Mouse (Mus musculus): Measurements from ENCODE around the gene Csrnp2.
"Not testable (repeated sequence)": the region's sequence is repeated elsewhere in the genome, so short reads cannot be mapped to it uniquely, and the experiment has no call there.

Gene Csrnp2

GRCm38 (mm10) chr15:100495102-100495501, at the start of gene Csrnp2:
Gene Csrnp2, minus strand, starts transcription at chr15:100495488.
- in situ Hi-C loops (cut with MboI), result no loop called here

- in situ Hi-C loops (cut with MboI), result not testable (repeated sequence)
Measured at GRCm38 (mm10) chr15:100543651-100544030, 48.4 kb upstream of the Csrnp2 start.

- in situ Hi-C loops (cut with MboI), result not testable (repeated sequence)
Measured at GRCm38 (mm10) chr15:100542876-100543650, 47.8 kb upstream of the Csrnp2 start.

- in situ Hi-C loops (cut with MboI), result no loop called here
Measured at GRCm38 (mm10) chr15:100541426-100541825, 46.1 kb upstream of the Csrnp2 start.

- in situ Hi-C loops (cut with MboI), result not testable (repeated sequence)
Measured at GRCm38 (mm10) chr15:100541001-100541400, 45.7 kb upstream of the Csrnp2 start.

GRCm38 (mm10) chr15:100539411-100539810, 44.1 kb upstream of the Csrnp2 start:
- in situ Hi-C loops (cut with MboI), result loop anchor here (10.0 kb wide), 1 partner anchor 135 kb away; no protein-coding TSS in a partner anchor

- in situ Hi-C loops (cut with MboI), result loop anchor here (10.0 kb wide), 1 partner anchor 137 kb away; no protein-coding TSS in a partner anchor
Measured at GRCm38 (mm10) chr15:100537913-100538312, 42.6 kb upstream of the Csrnp2 start.

GRCm38 (mm10) chr15:100527900-100528299, 32.6 kb upstream of the Csrnp2 start:
- in situ Hi-C loops (cut with MboI), result no loop called here

- in situ Hi-C loops (cut with MboI), result no loop called here
Measured at GRCm38 (mm10) chr15:100525405-100525804, 30.1 kb upstream of the Csrnp2 start.

GRCm38 (mm10) chr15:100520306-100520705, 25.0 kb upstream of the Csrnp2 start:
- in situ Hi-C loops (cut with MboI), result no loop called here

GRCm38 (mm10) chr15:100515121-100515520, 19.8 kb upstream of the Csrnp2 start:
- in situ Hi-C loops (cut with MboI), result no loop called here

GRCm38 (mm10) chr15:100513387-100513786, 18.1 kb upstream of the Csrnp2 start:
- in situ Hi-C loops (cut with MboI), result no loop called here

- in situ Hi-C loops (cut with MboI), result no loop called here
Measured at GRCm38 (mm10) chr15:100510072-100510471, 14.8 kb upstream of the Csrnp2 start.

GRCm38 (mm10) chr15:100508454-100509167, 13.3 kb upstream of the Csrnp2 start:
- in situ Hi-C loops (cut with MboI), result no loop called here

- in situ Hi-C loops (cut with MboI), result not testable (repeated sequence)
Measured at GRCm38 (mm10) chr15:100499506-100499905, 4.2 kb upstream of the Csrnp2 start.

GRCm38 (mm10) chr15:100494647-100495046, 641 bp downstream of the Csrnp2 start:
- in situ Hi-C loops (cut with MboI), result no loop called here

GRCm38 (mm10) chr15:100491966-100492365, 3.3 kb downstream of the Csrnp2 start:
- in situ Hi-C loops (cut with MboI), result no loop called here

GRCm38 (mm10) chr15:100489263-100489662, 6.0 kb downstream of the Csrnp2 start:
- in situ Hi-C loops (cut with MboI), result no loop called here

- in situ Hi-C loops (cut with MboI), result not testable (repeated sequence)
Measured at GRCm38 (mm10) chr15:100488297-100488696, 7.0 kb downstream of the Csrnp2 start.

GRCm38 (mm10) chr15:100487050-100487449, 8.2 kb downstream of the Csrnp2 start:
- in situ Hi-C loops (cut with MboI), result no loop called here

GRCm38 (mm10) chr15:100486450-100486849, 8.8 kb downstream of the Csrnp2 start:
- in situ Hi-C loops (cut with MboI), result no loop called here

- in situ Hi-C loops (cut with MboI), result no loop called here
Measured at GRCm38 (mm10) chr15:100485576-100485975, 9.7 kb downstream of the Csrnp2 start.

- in situ Hi-C loops (cut with MboI), result no loop called here
Measured at GRCm38 (mm10) chr15:100478925-100479324, 16.4 kb downstream of the Csrnp2 start.
